Comparison of ENCODE assay signal across 13 mouse cellular contexts in genomic region chr7:35041286-35042208, GRCm38 (mm10). TPM values are rescaled to one million over a fixed set of nuclear protein-coding genes. Genes with fewer than 3 reads are reported as not detected.
A peak's percentile ranks its signal among the peaks of the same experiment; 100 is the strongest.
DNase-seq lines count a peak whose midpoint lies in the region; TF ChIP-seq lines count a peak whose summit lies in the region.
"Had no signal": no experiment of that assay in that cellular context is flagged by ENCODE, and none has a peak within 500 bp of the region (broad histone marks: within the 10 kb centered on the region; RNA-seq: fewer than 3 reads in every experiment).

No protein-coding gene starts in this region.

- intact Hi-C loops in left cerebral cortex, adult 2 months (cut with DNase I) = no loop called here
- intact Hi-C loops in left cerebral cortex, postnatal 14 days (cut with DNase I) = no loop called here

- no peak overlapping the region for H3K4me3 ChIP-seq in left cerebral cortex, adult 2 months
- H3K4me3 ChIP-seq in embryonic facial prominence, embryonic 10.5 days = no peak overlapping the region
- H3K4me3 ChIP-seq: forebrain, embryonic 13.5 days; heart, embryonic 13.5 days; liver, embryonic 12.5 days had no signal

- no peaks in the 10 kb centered on the region for H3K27me3 ChIP-seq in embryonic facial prominence, embryonic 10.5 days (replicated peaks; ENCODE audit: low read depth, poor library complexity, severe bottlenecking)
- H3K27me3 ChIP-seq: forebrain, embryonic 13.5 days; heart, embryonic 13.5 days; liver, embryonic 12.5 days; Patski had no signal

- H3K9me3 ChIP-seq in embryonic facial prominence, embryonic 10.5 days = no peaks in the 10 kb centered on the region
- H3K9me3 ChIP-seq: forebrain, embryonic 13.5 days; heart, embryonic 13.5 days; liver, embryonic 12.5 days had no signal

- peak overlapping the region; percentile 19 for H3K27ac ChIP-seq in left cerebral cortex, adult 2 months
- H3K27ac ChIP-seq in embryonic facial prominence, embryonic 10.5 days (replicated peaks) = 0 out of 2 replicates have a peak overlapping the region, but pooled peaks have one; percentile 35
- H3K27ac ChIP-seq: forebrain, embryonic 13.5 days; heart, embryonic 13.5 days; liver, embryonic 12.5 days had no signal

- 78% methylated on average over 2 of the region's 2 CpGs for WGBS in embryonic facial prominence, embryonic 10.5 days

- peaks cover 19% of the 10 kb centered on the region for H3K4me1 ChIP-seq in embryonic facial prominence, embryonic 10.5 days

- peaks cover 90% of the 10 kb centered on the region for H3K36me3 ChIP-seq in embryonic facial prominence, embryonic 10.5 days (replicated peaks)

- no peak for TF ChIP-seq CTCF in left cerebral cortex, adult 2 months (IDR thresholded peaks at IDR 0.05)

- peak; percentile 23 to 41 for DNase-seq in cerebellum, postnatal 10 days
- no peak for DNase-seq in cerebellum, postnatal 25 days
- DNase-seq in left cerebral cortex, adult 2 months (ENCODE audit: extremely low spot score in 1 of 2, low spot score in 2 of 2) = no peak
- DNase-seq in left cerebral cortex, postnatal 14 days (ENCODE audit: low spot score in 2 of 2) = no peak
- no peak for DNase-seq in embryonic facial prominence, embryonic 10.5 days (ENCODE audit: low spot score)
- peak; percentile 56 for DNase-seq in lung, postnatal 14 days
- DNase-seq in kidney, postnatal 10 days = no peak
- DNase-seq in thymus, adult 18-20 months = no peak
- DNase-seq: cerebellum, postnatal 36 days had no signal

RNA-seq across cellular contexts. Expression of gene Cebpg, which starts 14.8 kb away (rescaled TPM):
- 10 to 100 TPM; 34.3 to 38.4 TPM for total RNA-seq in left cerebral cortex, adult 2 months (2021)
- 10 to 100 TPM; 27.0 to 31.4 TPM for total RNA-seq in left cerebral cortex, postnatal 14 days (2021)
- polyA plus RNA-seq in embryonic facial prominence, embryonic 10.5 days (2016; fragmentation: Nextera tagmentation; extraction: Ambion mirVana) = 42.9 and 46.8 TPM in 2 replicates

Comparison
In these comparisons a context has a peak if more than half of its experiments do, and no peak if none do; other contexts are left out.
1. DNase-seq: peak in cerebellum, postnatal 10 days (2 of 2) and lung, postnatal 14 days (single experiment); none in cerebellum, postnatal 25 days (0 of 2), left cerebral cortex, adult 2 months (0 of 2), left cerebral cortex, postnatal 14 days (0 of 2), embryonic facial prominence, embryonic 10.5 days (single experiment), kidney, postnatal 10 days (single experiment) and thymus, adult 18-20 months (0 of 2).